Mouse (Mus musculus) layer of hippocampus, adult 9-10 months (tissue): ENCODE measurements around the gene Magi1.

Source experiments
- DNase-seq: peaks from one replicate; pipeline ENCODE4 v3.0.0; 2022; ENCODE audit warnings: low spot score

The Magi1 gene

DNA sequence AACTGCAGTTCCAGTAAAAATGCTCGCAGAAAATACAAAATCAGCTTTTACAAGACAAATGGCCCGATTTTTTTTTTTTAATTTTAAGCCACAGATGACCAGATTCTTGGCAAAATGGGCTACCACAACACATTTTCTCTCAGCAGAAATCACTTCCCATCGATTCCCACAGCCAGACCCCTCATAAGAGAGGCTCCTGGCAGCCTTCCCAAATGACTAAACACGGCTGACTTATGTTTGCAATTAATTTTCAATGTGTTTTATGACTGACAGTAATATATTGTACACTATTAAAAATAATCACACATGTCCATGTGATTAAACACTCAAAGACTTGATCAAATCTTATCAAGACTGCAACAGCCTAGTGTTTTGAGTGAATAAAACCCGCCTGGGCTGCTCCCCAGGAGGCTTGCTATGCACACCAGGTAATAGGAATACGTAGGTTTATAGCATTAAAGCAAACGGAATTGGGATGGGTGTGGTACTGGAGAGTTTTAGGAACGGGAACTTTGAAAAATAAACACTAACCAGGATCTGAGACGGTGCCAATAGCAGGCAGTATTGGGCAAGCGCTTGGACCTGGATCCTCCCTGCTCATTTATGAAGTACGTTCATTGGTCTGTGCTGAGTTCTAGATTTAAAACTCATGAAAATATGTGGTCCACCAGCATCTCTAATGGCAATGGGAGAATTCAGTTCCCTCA, 176.2 kb downstream of the Magi1 start:
- DNase-seq = no peak

DNA sequence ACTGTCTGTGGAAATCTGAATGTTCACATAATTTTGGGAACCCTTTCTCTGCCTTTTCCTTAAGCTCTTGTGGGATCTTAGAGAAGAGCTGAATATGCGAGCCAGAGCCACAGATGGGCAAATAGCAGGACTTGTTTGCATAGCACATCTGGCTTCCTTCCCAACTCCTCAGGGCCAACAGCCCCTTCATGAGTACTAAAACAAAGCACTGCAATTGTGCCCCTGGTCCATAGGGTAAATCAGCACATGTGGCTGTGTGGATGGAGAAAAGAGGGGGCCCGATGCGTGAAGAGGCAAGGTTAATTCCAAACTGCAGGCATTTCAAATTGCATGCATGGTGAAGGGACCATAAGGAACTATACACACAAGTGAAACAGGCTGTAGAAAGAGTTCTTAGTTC, 180.1 kb downstream of the Magi1 start:
- no peak for DNase-seq

DNA sequence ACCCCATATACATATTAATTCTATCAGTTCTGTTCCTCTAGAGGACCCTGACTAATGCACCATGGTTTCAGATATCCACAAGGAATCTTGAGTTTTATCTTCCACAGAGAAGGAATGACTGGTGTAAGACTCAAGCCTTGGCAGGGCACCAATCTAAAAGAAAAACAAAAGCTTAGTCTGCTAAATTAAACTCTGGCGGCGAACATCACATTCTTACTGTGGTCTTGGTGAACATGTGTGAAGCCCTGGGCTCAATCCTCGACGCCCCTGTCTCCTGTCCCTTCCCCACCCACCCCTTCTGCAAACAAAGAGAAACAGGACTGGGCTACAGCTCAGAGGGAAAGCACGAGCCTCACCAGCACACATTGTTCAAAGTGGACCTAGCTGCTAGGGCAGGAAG, 182.5 kb downstream of the Magi1 start:
- DNase-seq = no peak

DNA sequence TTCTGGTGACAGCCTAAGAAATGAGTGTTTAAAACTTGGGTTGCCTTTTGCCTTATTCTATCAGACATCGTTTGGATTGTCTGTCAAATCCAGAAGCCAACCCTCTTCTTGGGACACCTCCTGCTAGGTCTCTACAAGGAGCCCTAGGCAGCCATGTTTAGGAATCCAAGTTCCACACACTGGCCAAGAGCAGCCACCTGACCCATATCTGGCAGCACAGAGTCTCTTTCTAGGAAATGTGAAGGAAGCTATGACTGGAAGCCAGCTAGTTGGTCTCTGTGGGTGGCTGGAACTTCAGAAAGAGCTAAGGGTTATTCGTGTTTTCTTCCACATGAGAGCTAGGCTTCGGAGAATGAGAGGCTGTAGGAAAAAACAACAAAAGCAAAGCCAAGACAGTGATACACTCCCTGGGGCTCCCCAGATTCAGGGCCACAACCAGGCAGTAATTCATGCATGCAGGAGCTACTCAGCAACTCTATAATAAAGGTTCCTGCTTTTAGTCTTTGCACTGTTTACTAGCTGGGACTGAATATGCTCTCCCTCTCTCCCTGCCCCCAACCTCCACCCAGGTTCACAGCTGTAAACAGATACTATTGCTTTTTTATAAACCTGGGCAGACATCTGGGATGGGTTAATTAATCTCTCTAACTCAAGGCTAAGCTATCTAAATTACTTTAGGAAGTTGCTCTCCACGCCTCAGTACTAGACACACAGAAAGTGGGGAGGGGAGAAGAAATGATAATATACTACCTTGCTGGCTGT, 188.6 kb downstream of the Magi1 start:
- no peak for DNase-seq

DNA sequence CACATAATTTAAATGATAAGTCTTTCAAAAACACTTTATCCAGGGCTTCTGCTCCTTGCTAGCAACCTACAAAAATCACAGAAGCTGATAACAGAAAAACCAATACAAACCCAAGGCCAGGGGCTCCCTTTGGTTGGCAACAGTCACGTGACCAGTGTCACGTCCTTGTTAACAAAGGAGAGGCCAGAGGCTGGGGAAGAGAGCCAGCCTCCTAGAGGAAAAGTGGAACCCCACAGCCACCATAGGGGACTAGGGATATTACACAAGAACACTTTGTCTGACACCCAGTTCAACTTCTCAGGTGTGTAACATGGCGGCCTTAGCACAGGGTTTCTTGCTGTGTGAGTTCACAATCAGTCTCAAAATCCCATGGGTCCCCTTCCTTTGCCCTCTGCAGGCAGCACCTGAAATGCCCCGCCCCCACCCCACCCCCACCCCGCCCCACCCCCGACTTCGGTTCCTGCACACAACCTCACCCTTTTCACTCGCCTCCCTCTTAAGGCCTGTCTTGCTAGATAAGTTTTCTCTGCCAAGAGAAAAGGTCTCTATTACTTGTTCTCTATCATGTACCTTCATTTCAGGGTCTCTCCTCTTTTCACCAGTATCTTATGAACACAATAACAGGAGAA, 190.6 kb downstream of the Magi1 start:
- no peak for DNase-seq

DNA sequence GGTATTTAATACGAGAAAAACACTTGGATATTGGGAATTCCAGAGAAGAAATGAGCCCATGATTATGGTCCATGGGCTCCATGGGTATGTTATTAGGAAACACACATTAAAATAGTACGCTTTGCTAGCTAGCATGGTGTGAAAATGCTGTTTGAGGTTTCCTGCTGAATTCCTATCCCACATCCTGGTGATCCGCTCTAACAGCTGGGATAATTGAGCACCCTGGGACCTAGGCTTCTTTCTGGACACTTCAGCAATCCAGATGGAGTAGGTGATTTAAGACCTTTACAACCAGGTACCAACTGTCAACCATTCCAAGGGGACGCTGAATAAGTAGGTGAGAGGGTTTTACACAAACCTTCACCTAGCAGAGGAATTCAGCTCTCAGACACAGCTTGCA, 191.2 kb downstream of the Magi1 start:
- no peak for DNase-seq

DNA sequence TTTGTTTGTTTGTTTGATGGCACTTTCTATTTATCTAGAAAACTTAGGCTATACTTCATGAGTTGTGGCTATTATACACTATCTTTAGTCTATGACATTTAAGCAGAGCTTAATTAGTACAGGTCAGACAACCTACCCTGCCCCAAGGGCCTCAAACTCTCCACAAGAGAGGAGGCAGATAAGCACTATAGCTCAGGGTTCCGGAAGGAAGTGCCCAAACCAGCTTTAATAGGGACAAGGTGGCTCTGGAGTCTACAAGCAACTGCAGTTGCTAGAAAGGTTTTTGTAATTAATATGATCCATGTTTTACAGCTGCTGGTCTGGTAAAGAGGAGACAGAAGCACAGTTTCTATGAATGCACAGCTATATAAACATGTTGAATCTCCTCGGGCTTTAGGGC, 196.9 kb downstream of the Magi1 start:
- no peak for DNase-seq

DNA sequence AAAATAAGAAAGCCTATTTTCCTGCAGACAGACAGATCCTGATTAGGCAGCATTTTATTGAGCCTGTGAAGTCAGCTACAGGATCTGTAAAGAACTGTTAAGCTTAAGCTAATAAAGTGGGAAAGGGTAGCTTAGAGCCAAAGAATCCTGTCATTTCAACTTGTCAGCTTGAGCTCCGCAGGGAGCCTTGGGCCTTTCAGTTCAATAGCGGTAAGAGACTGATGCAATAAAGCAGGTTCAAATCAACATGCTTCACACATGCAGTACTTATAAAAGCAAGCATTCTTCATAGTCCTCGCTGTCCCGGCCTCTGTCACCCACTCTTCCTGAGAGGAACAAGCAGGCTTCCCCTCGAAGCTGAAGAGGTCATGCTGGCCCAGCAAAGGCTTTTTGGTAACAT, 199.0 kb downstream of the Magi1 start:
- DNase-seq = no peak

DNA sequence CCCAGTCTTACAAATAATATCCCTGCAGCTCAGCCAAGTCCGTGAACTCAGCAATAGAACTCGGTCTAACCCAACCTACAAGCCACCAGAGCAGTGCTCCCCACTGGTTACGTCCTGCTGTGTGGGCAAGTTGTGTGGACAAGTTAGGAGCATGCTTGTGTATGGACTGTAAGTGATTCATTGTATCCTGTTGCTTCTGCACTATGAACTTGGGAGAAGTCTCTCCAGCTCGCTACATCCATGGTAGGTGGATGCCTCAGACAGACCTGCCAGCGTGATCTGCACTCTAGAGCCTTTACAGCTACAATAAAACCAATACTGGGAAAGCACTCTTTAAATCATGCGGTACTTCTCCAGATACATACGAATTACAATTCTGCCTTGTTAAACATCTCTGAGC, 200.3 kb downstream of the Magi1 start:
- DNase-seq = no peak

DNA sequence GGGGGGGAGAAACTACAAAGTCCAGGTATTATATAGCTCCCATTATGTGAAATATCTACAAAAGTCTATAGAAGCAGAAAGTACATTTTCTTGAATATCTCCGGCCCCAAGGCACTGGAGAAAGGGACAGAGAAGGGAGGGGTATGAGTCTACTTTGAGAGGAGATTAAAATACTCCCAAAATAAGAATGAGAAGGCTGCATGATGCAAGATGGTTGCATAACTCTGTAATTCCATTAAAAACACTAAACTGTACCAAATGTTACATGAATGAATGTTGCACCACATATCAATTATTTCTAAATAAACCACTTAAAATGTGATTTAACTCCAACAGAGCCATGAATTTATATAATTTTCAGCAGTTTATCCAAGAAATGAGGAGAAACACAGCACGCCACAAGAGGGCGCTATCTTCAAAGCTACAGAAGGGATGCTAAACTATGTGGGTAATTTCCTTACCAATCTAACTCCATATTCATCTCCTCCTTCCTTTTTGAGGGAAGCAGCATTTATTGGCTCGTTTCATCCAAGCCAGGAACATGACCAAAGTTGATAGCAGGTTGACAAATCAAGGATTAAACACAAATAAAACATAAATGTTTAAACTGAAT, 202.7 kb downstream of the Magi1 start:
- DNase-seq = peak; percentile 88

DNA sequence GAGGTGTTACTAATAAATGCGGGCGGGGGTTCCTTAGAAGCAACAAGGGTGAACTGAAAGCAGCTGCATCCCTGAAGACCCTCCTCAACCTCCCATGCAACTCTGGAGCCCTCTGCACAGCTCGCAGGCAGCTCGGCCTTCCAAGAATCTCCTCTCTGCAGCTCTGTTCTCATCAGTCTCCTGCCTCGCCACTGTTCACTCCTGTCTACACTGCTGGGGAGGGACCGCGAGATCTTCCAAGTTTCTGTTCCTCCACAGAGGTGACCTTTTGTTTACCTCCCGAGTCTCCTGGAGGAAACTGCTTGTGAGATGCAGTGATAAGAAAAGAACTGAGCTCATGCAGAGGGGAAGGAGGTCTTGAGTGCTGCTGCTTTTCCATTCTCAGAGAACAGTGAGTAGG, 204.8 kb downstream of the Magi1 start:
- no peak for DNase-seq

DNA sequence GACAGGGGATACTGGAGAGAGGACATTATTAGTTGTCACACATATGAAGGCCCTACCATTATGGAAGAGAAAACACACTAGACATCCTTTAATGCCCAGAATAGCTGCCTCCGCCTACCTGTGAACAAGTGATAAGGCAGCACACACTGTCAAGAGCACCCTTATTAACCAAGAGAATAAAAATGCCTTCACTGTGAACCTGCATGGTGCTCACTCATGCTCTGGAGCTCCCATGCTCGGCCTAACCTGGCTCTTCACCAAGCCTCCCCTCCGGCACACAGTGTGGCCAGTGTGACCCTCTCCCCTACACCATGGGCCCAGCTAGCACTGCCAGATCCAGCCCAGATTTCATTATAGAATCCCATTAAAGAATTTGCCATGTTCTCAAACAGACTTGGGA, 206.7 kb downstream of the Magi1 start:
- no peak for DNase-seq

DNA sequence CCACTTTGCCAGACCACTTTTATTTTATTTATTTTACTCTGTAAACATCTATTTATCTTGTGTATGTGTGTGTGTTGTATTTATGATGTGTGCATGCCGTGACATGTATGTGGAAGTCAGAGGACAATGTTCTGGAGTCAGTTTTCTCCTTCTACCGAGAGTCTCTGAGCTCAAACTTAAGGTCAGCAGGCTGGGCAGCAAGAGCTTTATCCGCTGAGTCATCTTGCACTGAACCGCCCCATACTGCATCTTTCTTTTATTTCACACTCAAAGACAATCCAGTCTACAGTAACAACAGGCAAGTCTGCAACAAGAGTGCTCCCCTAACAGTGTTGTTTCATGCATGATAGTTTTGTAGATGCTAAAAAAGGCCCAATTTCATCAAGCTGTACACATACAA, 207.7 kb downstream of the Magi1 start:
- DNase-seq = no peak

DNA sequence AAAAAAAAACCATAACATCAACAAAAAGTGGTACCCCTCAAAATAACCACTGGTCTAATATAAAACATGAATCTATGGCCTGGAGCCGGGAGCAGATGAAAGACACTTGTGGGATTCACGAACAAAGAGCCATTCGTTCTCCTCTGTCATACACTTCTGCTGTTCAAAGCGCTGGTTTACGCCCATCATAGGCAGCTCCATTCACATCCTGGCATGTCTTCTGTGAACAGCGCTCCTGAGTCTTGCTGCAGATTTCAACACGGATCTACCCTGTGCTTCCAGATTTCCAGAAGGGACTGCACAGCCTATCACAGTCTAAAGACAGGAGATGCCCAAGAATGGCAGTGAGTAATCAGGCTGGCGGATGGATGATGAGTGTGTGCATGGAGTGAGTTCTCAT, 208.5 kb downstream of the Magi1 start:
- no peak for DNase-seq

DNA sequence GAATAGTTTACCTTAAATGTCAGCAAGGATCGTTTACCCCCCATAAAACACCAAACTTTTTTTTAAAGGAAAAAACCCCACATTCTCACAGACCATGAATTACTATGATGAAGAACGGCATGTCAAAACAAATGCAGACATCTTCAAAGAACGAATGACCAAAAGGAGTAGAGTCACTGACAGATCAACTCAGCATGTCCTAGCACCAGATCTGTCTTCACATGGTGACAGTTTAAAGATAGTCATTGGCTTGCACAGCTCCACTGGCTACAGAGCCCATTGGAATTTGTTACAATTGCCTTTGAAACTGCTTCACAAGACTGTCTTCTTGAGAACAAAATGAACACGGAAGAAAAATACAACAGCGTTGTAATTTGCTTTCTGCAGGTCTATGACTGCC, 212.0 kb downstream of the Magi1 start:
- no peak for DNase-seq

DNA sequence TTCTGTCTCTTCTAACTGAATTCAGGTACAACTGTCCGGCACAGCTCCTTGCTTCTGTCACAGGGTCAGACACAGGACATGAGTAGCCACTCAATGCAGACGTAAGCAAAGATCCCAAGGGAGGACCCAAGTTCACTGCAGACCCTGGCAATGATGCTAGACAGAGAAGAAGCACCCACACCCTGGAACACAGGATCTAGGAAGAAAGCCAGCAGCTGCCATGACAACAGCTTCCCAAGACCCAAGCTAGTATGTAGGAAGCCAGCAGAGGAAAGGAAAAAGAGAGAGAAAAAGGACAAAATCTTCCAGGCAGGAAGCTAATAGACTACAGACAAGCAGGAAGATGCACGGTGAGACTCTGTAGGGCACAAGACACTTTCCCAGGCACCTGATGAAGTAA, 213.0 kb downstream of the Magi1 start:
- no peak for DNase-seq

DNA sequence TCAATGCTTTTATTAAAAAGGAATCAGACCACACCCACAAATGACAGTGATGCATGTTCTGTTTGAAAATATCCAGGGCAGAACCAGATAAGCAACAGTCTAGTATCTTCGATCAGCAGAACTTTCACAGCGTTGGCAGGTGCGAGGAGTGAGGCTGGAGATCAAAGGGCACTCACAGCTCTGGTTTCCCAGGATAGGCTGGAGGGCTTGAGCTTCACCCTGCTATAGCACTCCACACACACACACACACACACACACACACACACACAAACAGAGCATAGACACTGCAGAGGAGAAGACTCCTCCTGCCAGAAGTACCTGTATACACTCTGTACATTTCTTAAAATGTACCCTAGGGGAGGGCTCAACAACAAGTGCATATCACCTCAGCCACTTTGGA, 214.3 kb downstream of the Magi1 start:
- DNase-seq = no peak

DNA sequence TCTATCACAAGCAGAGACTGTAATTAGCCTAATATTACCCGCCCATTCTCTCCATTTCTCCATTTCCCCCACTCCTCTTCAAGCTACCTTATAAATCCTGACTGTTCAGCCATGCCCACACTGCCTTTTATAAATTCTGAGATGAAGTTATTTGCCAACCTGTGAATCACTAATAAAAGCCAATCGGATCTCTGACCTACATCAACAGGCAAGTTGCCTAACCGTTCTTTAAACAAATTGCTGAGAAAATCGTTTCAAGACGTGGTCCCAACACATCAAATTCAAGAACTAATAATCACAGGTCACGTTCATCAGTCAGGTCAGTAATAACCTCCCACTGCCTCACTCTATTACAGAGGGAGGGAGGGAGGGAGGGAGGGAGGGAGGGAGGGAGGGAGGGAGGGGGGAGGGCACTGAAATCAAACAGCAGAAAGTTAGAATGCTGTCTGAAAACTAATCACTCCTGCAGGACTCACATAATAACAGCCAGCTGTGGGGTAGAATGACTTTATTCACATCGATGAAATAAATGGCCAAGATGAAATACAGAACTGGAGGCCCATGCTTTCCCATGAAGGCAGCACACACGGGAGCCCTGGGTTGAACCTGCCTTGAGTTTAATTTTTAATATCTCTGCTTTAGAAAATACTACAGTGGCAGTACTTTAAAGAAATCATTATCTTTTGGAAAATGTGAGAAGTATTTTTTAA, 215.8 kb downstream of the Magi1 start:
- DNase-seq = no peak

DNA sequence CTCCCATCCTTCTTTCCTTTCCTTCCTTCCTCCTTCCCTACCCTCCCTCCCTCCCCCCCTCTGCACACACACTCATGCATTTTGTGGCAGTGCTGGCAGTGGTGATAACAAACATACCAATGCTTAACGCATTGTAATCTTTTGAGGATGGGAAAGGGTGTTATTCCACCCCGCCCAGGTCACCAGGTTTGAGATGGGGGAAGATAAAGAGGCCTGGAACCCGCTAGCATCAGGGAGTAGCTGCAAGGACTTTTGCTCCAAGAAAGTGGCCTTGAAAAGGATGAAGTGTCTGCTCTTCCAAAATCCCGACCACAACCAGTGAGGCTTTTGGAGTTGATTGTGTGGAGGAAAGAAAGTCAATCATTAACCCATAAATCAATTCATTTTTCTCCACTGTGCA, 218.9 kb downstream of the Magi1 start:
- no peak for DNase-seq

DNA sequence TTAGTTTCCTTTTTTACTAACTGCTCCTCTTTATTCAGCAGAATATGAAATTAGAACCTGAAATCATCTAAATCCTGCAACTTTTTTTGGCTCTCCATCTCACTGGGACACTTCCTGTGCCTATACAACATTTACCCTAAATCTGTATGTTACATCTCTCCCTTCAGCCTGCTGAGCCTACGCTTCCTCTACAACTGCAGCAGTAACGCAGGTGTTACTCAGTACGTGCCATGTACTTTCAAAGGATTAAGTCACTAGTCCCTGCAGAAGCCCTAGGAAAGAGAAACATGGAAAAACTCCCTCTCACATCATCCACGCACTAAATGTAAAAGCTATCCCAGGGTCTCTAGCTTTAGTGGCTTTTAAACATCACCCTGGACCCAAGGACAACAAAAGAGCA, 220.2 kb downstream of the Magi1 start:
- DNase-seq = no peak

DNA sequence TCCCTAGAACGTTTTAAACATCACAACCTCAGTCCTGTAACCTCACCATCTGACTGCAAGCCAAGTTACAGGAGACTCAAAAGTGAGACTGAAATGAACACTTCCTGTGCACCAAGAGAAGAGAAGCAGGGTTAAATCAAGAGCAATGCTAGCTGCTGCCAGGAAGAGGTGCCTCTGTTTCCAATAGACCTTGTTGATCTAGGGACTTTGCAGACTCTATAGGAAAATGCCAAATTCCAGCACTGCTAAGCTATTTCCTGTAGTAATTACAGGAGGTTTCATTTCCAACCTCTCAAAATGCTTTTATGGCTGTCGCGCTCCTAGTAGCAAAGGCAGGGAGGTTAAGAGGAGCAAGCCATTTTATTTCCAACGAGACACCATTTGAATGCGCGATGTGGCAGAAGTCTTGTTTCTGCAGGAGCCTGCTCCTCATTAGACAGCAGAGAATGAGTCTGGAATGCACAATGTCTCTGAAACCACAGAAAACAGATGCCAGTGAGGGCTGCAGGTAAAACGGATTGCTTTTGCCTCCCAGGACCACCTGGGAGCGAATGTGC, 222.2 kb downstream of the Magi1 start:
- no peak for DNase-seq

DNA sequence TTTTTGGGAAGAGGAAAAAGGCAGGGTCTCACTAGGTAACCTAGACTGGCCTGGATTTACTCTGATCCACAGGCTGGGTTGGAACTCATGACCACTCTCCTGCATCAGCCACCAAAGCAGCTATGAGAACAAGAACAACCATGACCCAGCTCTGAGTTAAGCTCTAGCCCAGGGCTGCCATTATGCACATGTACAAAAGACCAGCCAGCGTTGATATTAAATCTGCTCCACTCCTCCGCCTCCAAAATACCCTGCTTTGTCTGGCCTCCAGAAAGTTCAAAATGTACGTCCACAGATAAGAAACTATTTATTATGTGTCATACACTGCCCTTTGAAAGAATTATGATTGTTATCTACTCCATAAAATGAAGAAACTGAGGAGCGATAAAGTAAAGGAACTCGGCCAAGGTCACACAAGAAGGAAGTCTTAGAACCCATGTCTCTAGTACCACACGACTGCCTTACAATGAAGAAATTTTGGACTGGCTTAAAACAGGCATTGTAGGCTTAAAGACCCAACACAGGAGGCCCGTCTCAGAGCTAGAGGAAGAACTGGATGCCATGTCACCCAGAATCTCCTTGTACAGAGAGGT, 223.0 kb downstream of the Magi1 start:
- DNase-seq = no peak
